Mouse (Mus musculus) liver, embryonic 11.5 days (tissue): ENCODE measurements around the gene Dst. TPM values are rescaled to one million over a fixed set of nuclear protein-coding genes. Genes with fewer than 3 reads are reported as not detected.
A peak's percentile ranks its signal among the peaks of the same experiment; 100 is the strongest.

Experiments used
- ATAC-seq: fragments of 200-750 bp; cut with Nextera tagmentation; replicated peaks from 2 replicates; pipeline ENCODE4 v1.8.0; 2017; ENCODE audit warnings: moderate number of reproducible peaks, mild to moderate bottlenecking, moderate TSS enrichment, moderate library complexity; ENCODE audit not compliant: low FRiP score
- DNase-seq: peaks from one replicate; pipeline ENCODE4 v3.0.0-alpha.2; 2017; ENCODE audit warnings: low spot score
- H3K27ac ChIP-seq: fragments of 300-500 bp; sonication (generic); 2 replicates; pipeline ENCODE4 v1.5.1; 2014; ENCODE audit warnings: mild to moderate bottlenecking, low read depth, low read length, control low read depth
- H3K27me3 ChIP-seq: fragments of 300-500 bp; sonication (generic); replicated peaks from 2 replicates; pipeline ENCODE4 v1.6.1; 2014; ENCODE audit warnings: low read length, mixed read lengths; ENCODE audit not compliant: control insufficient read depth, insufficient read depth
- H3K36me3 ChIP-seq: fragments of 300-500 bp; sonication (generic); 2 replicates; pipeline ENCODE4 v1.6.1; 2014; ENCODE audit warnings: mild to moderate bottlenecking, low read length, moderate library complexity, mixed read lengths; ENCODE audit not compliant: control insufficient read depth, insufficient read depth
- H3K4me1 ChIP-seq: fragments of 300-500 bp; sonication (generic); replicated peaks from 2 replicates; pipeline ENCODE4 v1.6.1; 2014; ENCODE audit warnings: low read length, mixed read lengths; ENCODE audit not compliant: control insufficient read depth, insufficient read depth
- H3K4me2 ChIP-seq: fragments of 300-500 bp; sonication (generic); 2 replicates; pipeline ENCODE4 v1.6.1; 2014; ENCODE audit warnings: mild to moderate bottlenecking, control low read depth, moderate library complexity
- H3K4me3 ChIP-seq: fragments of 300-500 bp; sonication (generic); 2 replicates; pipeline ENCODE4 v1.5.1; 2014; ENCODE audit warnings: low read depth, low read length, control low read depth
- H3K9ac ChIP-seq: fragments of 300-500 bp; sonication (generic); 2 replicates; pipeline ENCODE4 v1.6.1; 2014; ENCODE audit warnings: low read depth, low read length, control low read depth
- H3K9me3 ChIP-seq: fragments of 300-500 bp; sonication (generic); 2 replicates; pipeline ENCODE4 v1.6.1; 2016; ENCODE audit warnings: low read length, inconsistent platforms, mixed read lengths; ENCODE audit not compliant: control insufficient read depth
- WGBS: fragments of 180-500 bp; shearing (Covaris S2); extraction: QIAGEN DNeasy Blood & Tissue Kit; methylation state at CpG from one replicate; pipeline ENCODE4 v1.1.7; 2014; 5-methylcytosine and 5-hydroxymethylcytosine counted together
- polyA plus RNA-seq: library from polyadenylated mRNA; unstranded; fragments of >200 nt; fragmentation: Nextera tagmentation; extraction: Ambion mirVana; gene quantifications from 2 replicates; pipeline ENCODE4 v1.2.1, GENCODE M21; 2014

The Dst gene
- polyA plus RNA-seq, 1 experiment from 2014 or later, result 9.4 TPM

- no peak overlapping the region for H3K9ac ChIP-seq
- no peak for ATAC-seq
- H3K27me3 ChIP-seq, result no peaks in the 10 kb centered on the region
- DNase-seq, result no peak
- WGBS, result 85% methylated on average over 6 of the region's 6 CpGs
- no peak overlapping the region for H3K27ac ChIP-seq
- H3K4me1 ChIP-seq, result no peaks in the 10 kb centered on the region
- no peaks in the 10 kb centered on the region for H3K36me3 ChIP-seq
- H3K4me3 ChIP-seq, result no peak overlapping the region
- H3K4me2 ChIP-seq, result no peak overlapping the region
- no peaks in the 10 kb centered on the region for H3K9me3 ChIP-seq
Measured at GRCm38 (mm10) chr1:33947838-33948237, 39.8 kb downstream of the Dst start.

GRCm38 (mm10) chr1:33948511-33948910 is 40.5 kb downstream of the Dst start:
- H3K27me3 ChIP-seq, result no peaks in the 10 kb centered on the region
- ATAC-seq, result no peak
- DNase-seq, result no peak
- H3K9me3 ChIP-seq, result no peaks in the 10 kb centered on the region
- H3K9ac ChIP-seq, result no peak overlapping the region
- no peaks in the 10 kb centered on the region for H3K4me1 ChIP-seq
- no peak overlapping the region for H3K27ac ChIP-seq
- no peak overlapping the region for H3K4me2 ChIP-seq
- 82% methylated on average over 5 of the region's 5 CpGs for WGBS
- no peak overlapping the region for H3K4me3 ChIP-seq
- no peaks in the 10 kb centered on the region for H3K36me3 ChIP-seq

GRCm38 (mm10) chr1:33955626-33956025 is 47.6 kb downstream of the Dst start:
- Histone ChIP-seq H3K9ac (no peak overlapping the region), H3K4me3 (no peak overlapping the region), H3K27me3 (no peaks in the 10 kb centered on the region), H3K36me3 (no peaks in the 10 kb centered on the region), H3K27ac (no peak overlapping the region), H3K4me1 (no peaks in the 10 kb centered on the region), H3K9me3 (no peaks in the 10 kb centered on the region), H3K4me2 (no peak overlapping the region)
- DNase-seq (no peak), ATAC-seq (no peak)
- 88% methylated on average over 6 of the region's 6 CpGs for WGBS

- no peaks in the 10 kb centered on the region for H3K4me1 ChIP-seq
- H3K4me3 ChIP-seq, result no peak overlapping the region
- no peak for DNase-seq
- H3K27me3 ChIP-seq, result no peaks in the 10 kb centered on the region
- no peak overlapping the region for H3K4me2 ChIP-seq
- ATAC-seq, result no peak
- WGBS, result 79% methylated on average over 8 of the region's 8 CpGs
- H3K36me3 ChIP-seq, result no peaks in the 10 kb centered on the region
- H3K27ac ChIP-seq, result no peak overlapping the region
- H3K9me3 ChIP-seq, result no peaks in the 10 kb centered on the region
- no peak overlapping the region for H3K9ac ChIP-seq
Measured at GRCm38 (mm10) chr1:33960439-33960838, 52.4 kb downstream of the Dst start.

- 38% methylated on average over 5 of the region's 5 CpGs for WGBS
- H3K9me3 ChIP-seq, result no peaks in the 10 kb centered on the region
Measured at GRCm38 (mm10) chr1:33964643-33965042, 56.6 kb downstream of the Dst start.

GRCm38 (mm10) chr1:33965824-33966223 is 57.8 kb downstream of the Dst start:
- H3K27ac ChIP-seq, result no peak overlapping the region
- H3K4me1 ChIP-seq, result no peaks in the 10 kb centered on the region
- no peak overlapping the region for H3K4me2 ChIP-seq
- no peaks in the 10 kb centered on the region for H3K9me3 ChIP-seq
- H3K36me3 ChIP-seq, result no peaks in the 10 kb centered on the region
- no peak overlapping the region for H3K4me3 ChIP-seq
- ATAC-seq (no peak), DNase-seq (no peak)
- WGBS, result 76% methylated on average over 4 of the region's 4 CpGs
- no peaks in the 10 kb centered on the region for H3K27me3 ChIP-seq
- H3K9ac ChIP-seq, result no peak overlapping the region

More at GRCm38 (mm10) chr1:33964643-33965042, 56.6 kb downstream of the Dst start:
- Histone ChIP-seq H3K4me3 (no peak overlapping the region), H3K27ac (no peak overlapping the region), H3K27me3 (no peaks in the 10 kb centered on the region), H3K9ac (no peak overlapping the region), H3K36me3 (no peaks in the 10 kb centered on the region), H3K4me1 (no peaks in the 10 kb centered on the region), H3K4me2 (no peak overlapping the region)
- 0 out of 2 replicates have a peak, but pooled peaks have one; percentile 41 for ATAC-seq
- no peak for DNase-seq

GRCm38 (mm10) chr1:33966328-33966727 is 58.3 kb downstream of the Dst start:
- H3K36me3 ChIP-seq, result no peaks in the 10 kb centered on the region
- DNase-seq (no peak), ATAC-seq (no peak)
- H3K27me3 ChIP-seq, result no peaks in the 10 kb centered on the region
- H3K4me3 ChIP-seq, result no peak overlapping the region
- 32% methylated on average over 6 of the region's 6 CpGs for WGBS
- H3K9ac ChIP-seq, result no peak overlapping the region
- H3K27ac ChIP-seq, result no peak overlapping the region
- no peaks in the 10 kb centered on the region for H3K9me3 ChIP-seq
- no peak overlapping the region for H3K4me2 ChIP-seq
- no peaks in the 10 kb centered on the region for H3K4me1 ChIP-seq

GRCm38 (mm10) chr1:33967206-33967605 is 59.2 kb downstream of the Dst start:
- no peaks in the 10 kb centered on the region for H3K4me1 ChIP-seq
- no peak for DNase-seq
- no peak for ATAC-seq
- H3K9ac ChIP-seq, result no peak overlapping the region
- 85% methylated on average over 4 of the region's 4 CpGs for WGBS
- H3K9me3 ChIP-seq, result no peaks in the 10 kb centered on the region
- H3K27me3 ChIP-seq, result no peaks in the 10 kb centered on the region
- H3K36me3 ChIP-seq, result no peaks in the 10 kb centered on the region
- no peak overlapping the region for H3K27ac ChIP-seq
- H3K4me2 ChIP-seq, result no peak overlapping the region
- no peak overlapping the region for H3K4me3 ChIP-seq

- no peaks in the 10 kb centered on the region for H3K27me3 ChIP-seq
Measured at GRCm38 (mm10) chr1:33969910-33970309, 61.9 kb downstream of the Dst start.

More at GRCm38 (mm10) chr1:33969910-33970309, 61.9 kb downstream of the Dst start:
- WGBS, result 35% methylated on average over 2 of the region's 2 CpGs
- no peak for DNase-seq
- Histone ChIP-seq H3K4me2 (no peak overlapping the region), H3K4me3 (no peak overlapping the region), H3K9ac (no peak overlapping the region), H3K27ac (no peak overlapping the region), H3K9me3 (no peaks in the 10 kb centered on the region), H3K36me3 (no peaks in the 10 kb centered on the region), H3K4me1 (no peaks in the 10 kb centered on the region)
- ATAC-seq, result no peak
